Comparison of ENCODE assay signal across 26 mouse cellular contexts in genomic region chr11:76773811-76774210, GRCm38 (mm10). TPM values are rescaled to one million over a fixed set of nuclear protein-coding genes. Genes with fewer than 3 reads are reported as not detected.
DNase-seq lines count a peak whose midpoint lies in the region; ATAC-seq and TF ChIP-seq lines count a peak whose summit lies in the region.
"Had no signal": no experiment of that assay in that cellular context is flagged by ENCODE, and none has a peak within 500 bp of the region (broad histone marks: within the 10 kb centered on the region; RNA-seq: fewer than 3 reads in every experiment).

No protein-coding gene starts in this region.

- H3K4me1 ChIP-seq in heart, embryonic 16.5 days (ENCODE audit: control insufficient read depth, insufficient read depth, low read length) = peaks cover 10% of the 10 kb centered on the region
- peaks cover 6% of the 10 kb centered on the region; the same call in 1 of the 2 replicates for H3K4me1 ChIP-seq in lung, embryonic 14.5 days (ENCODE audit: insufficient read depth)
- H3K4me1 ChIP-seq in lung, adult 2 months (ENCODE audit: control insufficient read depth, insufficient read depth, low read length) = peaks cover 3% of the 10 kb centered on the region
- H3K4me1 ChIP-seq: embryonic facial prominence, embryonic 15.5 days; intestine, embryonic 15.5 days; liver, embryonic 15.5 days; midbrain, embryonic 12.5 days; neural tube, embryonic 13.5 days had no signal

- H3K9ac ChIP-seq in heart, embryonic 16.5 days (ENCODE audit: low read length) = no peak overlapping the region
- no peak overlapping the region for H3K9ac ChIP-seq in lung, embryonic 14.5 days
- H3K9ac ChIP-seq: embryonic facial prominence, embryonic 15.5 days; intestine, embryonic 15.5 days; liver, embryonic 15.5 days; midbrain, embryonic 12.5 days; neural tube, embryonic 13.5 days had no signal

- DNase-seq in heart, adult 9 months (ENCODE audit: low spot score in 2 of 2) = no peak
- peak; percentile 60 for DNase-seq in lung, embryonic 14.5 days
- no peak for DNase-seq in lung, adult 2 months
- peak; percentile 11 for DNase-seq in Muller cell, postnatal 12 days (ENCODE audit: inconsistent ontology term)
- peak; percentile 78 for DNase-seq in adipocyte (ENCODE audit: low spot score)
- no peak for DNase-seq in testis, postnatal 10 days (ENCODE audit: low spot score)
- DNase-seq: adrenal gland, postnatal 25 days; cerebellum, adult 18-20 months; cerebellum, postnatal 10 days; gastrocnemius, postnatal 25 days; kidney, adult 9 months; kidney, postnatal 14 days; layer of hippocampus, adult 9-11 months; lung, postnatal 4 days; thymus, postnatal 4 days had no signal

- WGBS in heart, embryonic 16.5 days = 37% methylated on average over 3 of the region's 3 CpGs
- WGBS in lung, embryonic 14.5 days = 34% methylated on average over 3 of the region's 3 CpGs
- WGBS in lung, adult 2 months = 31% methylated on average over 3 of the region's 3 CpGs

- H3K4me2 ChIP-seq in heart, embryonic 16.5 days (ENCODE audit: low read depth, low read length) = no peak overlapping the region
- H3K4me2 ChIP-seq in lung, embryonic 14.5 days = no peak overlapping the region
- H3K4me2 ChIP-seq: embryonic facial prominence, embryonic 15.5 days; intestine, embryonic 15.5 days; liver, embryonic 15.5 days; midbrain, embryonic 12.5 days; neural tube, embryonic 13.5 days had no signal

- H3K36me3 ChIP-seq in heart, embryonic 16.5 days (ENCODE audit: control insufficient read depth, insufficient read depth) = no peaks in the 10 kb centered on the region
- no peaks in the 10 kb centered on the region for H3K36me3 ChIP-seq in lung, embryonic 14.5 days (ENCODE audit: insufficient read depth)
- H3K36me3 ChIP-seq: embryonic facial prominence, embryonic 15.5 days; heart, embryonic 10.5 days; intestine, embryonic 15.5 days; liver, embryonic 15.5 days; midbrain, embryonic 12.5 days; neural tube, embryonic 13.5 days had no signal

- TF ChIP-seq POLR2A in lung, adult 2 months (IDR thresholded peaks at IDR 0.05; ENCODE audit: borderline replicate concordance, extremely low read depth, low read depth, low read length) = no peak

- TF ChIP-seq CTCF in lung, embryonic 14.5 days (IDR thresholded peaks at IDR 0.05; ENCODE audit: low read depth) = no peak
- no peak for TF ChIP-seq CTCF in lung, adult 2 months (IDR thresholded peaks at IDR 0.05; ENCODE audit: insufficient read depth, low read length)

- H3K27me3 ChIP-seq in heart, embryonic 16.5 days (ENCODE audit: control insufficient read depth, insufficient read depth, low read length) = no peaks in the 10 kb centered on the region
- no peaks in the 10 kb centered on the region for H3K27me3 ChIP-seq in lung, embryonic 14.5 days (ENCODE audit: insufficient read depth, low read length)
- H3K27me3 ChIP-seq: embryonic facial prominence, embryonic 15.5 days; intestine, embryonic 15.5 days; liver, embryonic 15.5 days; midbrain, embryonic 12.5 days; neural tube, embryonic 13.5 days had no signal

- 0 out of 2 replicates have a peak, but pooled peaks have one; percentile 18 for ATAC-seq in heart, embryonic 16.5 days (replicated peaks; ENCODE audit: extremely low read depth, insufficient read depth, low FRiP score)
- ATAC-seq in lung, embryonic 14.5 days (ENCODE audit: insufficient read depth) = no peak
- ATAC-seq: forebrain, embryonic 14.5 days; hindbrain, embryonic 16.5 days; intestine, embryonic 15.5 days had no signal

- H3K27ac ChIP-seq in heart, embryonic 16.5 days (ENCODE audit: low read length) = no peak overlapping the region
- no peak overlapping the region for H3K27ac ChIP-seq in lung, embryonic 14.5 days (ENCODE audit: low read depth)
- H3K27ac ChIP-seq: embryonic facial prominence, embryonic 15.5 days; heart, embryonic 10.5 days; intestine, embryonic 15.5 days; liver, embryonic 15.5 days; midbrain, embryonic 12.5 days; neural tube, embryonic 13.5 days had no signal

- H3K9me3 ChIP-seq in heart, embryonic 16.5 days (replicated peaks; ENCODE audit: control insufficient read depth, low read length) = no peaks in the 10 kb centered on the region
- no peaks in the 10 kb centered on the region for H3K9me3 ChIP-seq in lung, embryonic 14.5 days (ENCODE audit: low read depth, low read length)
- H3K9me3 ChIP-seq: embryonic facial prominence, embryonic 15.5 days; G1E; heart, embryonic 10.5 days; intestine, embryonic 15.5 days; liver, embryonic 15.5 days; megakaryocyte, embryonic 14.5 days; midbrain, embryonic 12.5 days; neural tube, embryonic 13.5 days had no signal

- H3K4me3 ChIP-seq in heart, embryonic 16.5 days (ENCODE audit: low read length) = no peak overlapping the region
- H3K4me3 ChIP-seq in lung, embryonic 14.5 days (ENCODE audit: low read depth, low read length) = no peak overlapping the region
- H3K4me3 ChIP-seq in lung, adult 2 months (replicated peaks; ENCODE audit: extremely low read depth, low read depth, low read length) = no peak overlapping the region
- H3K4me3 ChIP-seq: embryonic facial prominence, embryonic 15.5 days; heart, embryonic 10.5 days; intestine, embryonic 15.5 days; liver, embryonic 15.5 days; megakaryocyte, embryonic 14.5 days; midbrain, embryonic 12.5 days; neural tube, embryonic 13.5 days had no signal

RNA-seq across cellular contexts. Expression of gene Gosr1, which starts 10.4 kb away (rescaled TPM):
- 20.9 and 21.4 TPM in 2 replicates for polyA plus RNA-seq in heart, embryonic 16.5 days (2015; fragmentation: Nextera tagmentation; extraction: Ambion mirVana)
- 35.3 and 38.7 TPM in 2 replicates for polyA plus RNA-seq in lung, embryonic 14.5 days (2014; fragmentation: Nextera tagmentation; extraction: Ambion mirVana)
- 14.3 and 21.2 TPM in 2 replicates for polyA plus RNA-seq in lung, adult 2 months (2012; rRNA removed)

Comparison
In these comparisons a context has a peak if more than half of its experiments do, and no peak if none do; other contexts are left out.
1. DNase-seq: peak in lung, embryonic 14.5 days (single experiment), Muller cell, postnatal 12 days (single experiment) and adipocyte (single experiment); none in heart, adult 9 months (0 of 2), lung, adult 2 months (single experiment) and testis, postnatal 10 days (single experiment).